Mouse (Mus musculus) lung, embryonic 16.5 days (tissue): ENCODE data around the gene Plk4. TPM values are rescaled to one million over a fixed set of nuclear protein-coding genes. Genes with fewer than 3 reads are reported as not detected.
A peak's percentile ranks its signal among the peaks of the same experiment; 100 is the strongest.

Source experiments
- ATAC-seq: fragments of 200-750 bp; cut with Nextera tagmentation; 2 replicates; pipeline ENCODE4 v1.8.0; 2017; ENCODE audit warnings: low read depth, mild to moderate bottlenecking, moderate library complexity
- H3K27ac ChIP-seq: fragments of 300-500 bp; sonication (generic); 2 replicates; pipeline ENCODE4 v1.5.1; 2014; ENCODE audit warnings: mild to moderate bottlenecking, control low read depth, low read length
- H3K27me3 ChIP-seq: fragments of 300-500 bp; sonication (generic); 2 replicates; pipeline ENCODE4 v1.6.1; 2014; ENCODE audit warnings: low read depth, low read length, mixed read lengths; ENCODE audit not compliant: control insufficient read depth, insufficient read depth
- H3K36me3 ChIP-seq: fragments of 300-500 bp; sonication (generic); 2 replicates; pipeline ENCODE4 v1.6.1; 2014; ENCODE audit warnings: low read length; ENCODE audit not compliant: control insufficient read depth, insufficient read depth
- H3K4me1 ChIP-seq: fragments of 300-500 bp; sonication (generic); replicated peaks from 2 replicates; pipeline ENCODE4 v1.6.1; 2014; ENCODE audit warnings: low read length, mixed read lengths; ENCODE audit not compliant: control insufficient read depth, insufficient read depth
- H3K4me2 ChIP-seq: fragments of 300-500 bp; sonication (generic); 2 replicates; pipeline ENCODE4 v1.6.1; 2014; ENCODE audit warnings: low read depth, low read length, control low read depth
- H3K4me3 ChIP-seq: fragments of 300-500 bp; sonication (generic); 2 replicates; pipeline ENCODE4 v1.5.1; 2014; ENCODE audit warnings: mild to moderate bottlenecking, low read length, control low read depth
- H3K9ac ChIP-seq: fragments of 300-500 bp; sonication (generic); 2 replicates; pipeline ENCODE4 v1.6.1; 2014; ENCODE audit warnings: low read length, control low read depth
- H3K9me3 ChIP-seq: fragments of 300-500 bp; sonication (generic); 2 replicates; pipeline ENCODE4 v1.6.1; 2016; ENCODE audit warnings: low read length; ENCODE audit not compliant: control insufficient read depth
- WGBS: fragments of 180-500 bp; shearing (Covaris S2); extraction: QIAGEN DNeasy Blood & Tissue Kit; methylation state at CpG from one replicate; pipeline ENCODE4 v1.1.7; 2014; 5-methylcytosine and 5-hydroxymethylcytosine counted together
- polyA plus RNA-seq: library from polyadenylated mRNA; unstranded; fragments of >200 nt; fragmentation: Nextera tagmentation; extraction: Ambion mirVana; gene quantifications from 2 replicates; pipeline ENCODE4 v1.2.1, GENCODE M21; 2015

The Plk4 gene
- polyA plus RNA-seq, result 57.6 and 64.0 TPM in 2 replicates

- peak; percentile 99 for ATAC-seq
- H3K4me2 ChIP-seq, result peak within 1 kb of the TSS; percentile 91
- no peaks in the 10 kb centered on the region for H3K27me3 ChIP-seq
- H3K4me1 ChIP-seq, result peaks cover 9% of the 10 kb centered on the region
- no peaks in the 10 kb centered on the region; the same call in 1 of the 2 replicates for H3K9me3 ChIP-seq
- 2% methylated on average over 66 of the region's 66 CpGs for WGBS
- H3K27ac ChIP-seq, result peak within 1 kb of the TSS; percentile 68
- peak within 1 kb of the TSS; percentile 90 for H3K9ac ChIP-seq
- peak within 1 kb of the TSS; percentile 69 for H3K4me3 ChIP-seq
- no peaks in the 10 kb centered on the region; the same call in 1 of the 2 replicates for H3K36me3 ChIP-seq
Observed at GRCm38 (mm10) chr3:40799530-40800372, at the start of gene Plk4. Plk4 (plus strand) TSS chr3:40800019.

GRCm38 (mm10) chr3:40760746-40761145 is 39.1 kb upstream of the Plk4 start:
- H3K36me3 ChIP-seq, result no peaks in the 10 kb centered on the region
- no peaks in the 10 kb centered on the region for H3K9me3 ChIP-seq
- no peak overlapping the region for H3K4me2 ChIP-seq
- ATAC-seq, result no peak
- H3K9ac ChIP-seq, result no peak overlapping the region
- WGBS, result 85% methylated on average over 3 of the region's 3 CpGs
- H3K27me3 ChIP-seq, result no peaks in the 10 kb centered on the region
- H3K27ac ChIP-seq, result no peak overlapping the region
- no peak overlapping the region for H3K4me3 ChIP-seq
- H3K4me1 ChIP-seq, result no peaks in the 10 kb centered on the region

GRCm38 (mm10) chr3:40761312-40761711 is 38.5 kb upstream of the Plk4 start:
- WGBS, result 83% methylated on average over 2 of the region's 2 CpGs
- Histone ChIP-seq H3K27me3 (no peaks in the 10 kb centered on the region), H3K4me3 (no peak overlapping the region)

GRCm38 (mm10) chr3:40793783-40794182 is 6.0 kb upstream of the Plk4 start:
- no peak for ATAC-seq
- H3K27me3 ChIP-seq, result no peaks in the 10 kb centered on the region
- H3K36me3 ChIP-seq, result no peaks in the 10 kb centered on the region
- no peak overlapping the region for H3K4me2 ChIP-seq
- 50% methylated on average over 2 of the region's 2 CpGs for WGBS
- no peak overlapping the region for H3K27ac ChIP-seq
- no peaks in the 10 kb centered on the region for H3K4me1 ChIP-seq
- H3K4me3 ChIP-seq, result no peak overlapping the region
- H3K9ac ChIP-seq, result no peak overlapping the region
- H3K9me3 ChIP-seq, result no peaks in the 10 kb centered on the region; the same call in 1 of the 2 replicates

More at GRCm38 (mm10) chr3:40761312-40761711, 38.5 kb upstream of the Plk4 start:
- no peaks in the 10 kb centered on the region for H3K36me3 ChIP-seq
- H3K9ac ChIP-seq, result no peak overlapping the region
- no peaks in the 10 kb centered on the region for H3K9me3 ChIP-seq
- no peak overlapping the region for H3K27ac ChIP-seq
- H3K4me1 ChIP-seq, result no peaks in the 10 kb centered on the region
- ATAC-seq, result no peak
- H3K4me2 ChIP-seq, result no peak overlapping the region

- WGBS, result 55% methylated on average over 1 of the region's 1 CpGs
- Histone ChIP-seq H3K9me3 (no peaks in the 10 kb centered on the region; the same call in 1 of the 2 replicates), H3K4me3 (no peak overlapping the region), H3K36me3 (no peaks in the 10 kb centered on the region; the same call in 1 of the 2 replicates), H3K4me1 (peaks cover 9% of the 10 kb centered on the region), H3K9ac (no peak overlapping the region), H3K4me2 (no peak overlapping the region), H3K27ac (no peak overlapping the region), H3K27me3 (no peaks in the 10 kb centered on the region)
- no peak for ATAC-seq
Observed at GRCm38 (mm10) chr3:40798054-40798453, 1.8 kb upstream of the Plk4 start.

- H3K9ac ChIP-seq, result no peak overlapping the region
- no peak for ATAC-seq
- H3K4me2 ChIP-seq, result no peak overlapping the region
- peaks cover 9% of the 10 kb centered on the region for H3K4me1 ChIP-seq
- H3K36me3 ChIP-seq, result no peaks in the 10 kb centered on the region; the same call in 1 of the 2 replicates
- 39% methylated on average over 7 of the region's 7 CpGs for WGBS
- no peaks in the 10 kb centered on the region; the same call in 1 of the 2 replicates for H3K9me3 ChIP-seq
- H3K4me3 ChIP-seq, result no peak overlapping the region
- no peak overlapping the region for H3K27ac ChIP-seq
- no peaks in the 10 kb centered on the region for H3K27me3 ChIP-seq
Observed at GRCm38 (mm10) chr3:40798500-40798899, 1.3 kb upstream of the Plk4 start.

GRCm38 (mm10) chr3:40800373-40800823 is 579 bp downstream of the Plk4 start:
- peak; percentile 82 for ATAC-seq
- WGBS, result under 1% methylated on average over 33 of the region's 37 CpGs
- no peaks in the 10 kb centered on the region; the same call in 1 of the 2 replicates for H3K9me3 ChIP-seq
- no peaks in the 10 kb centered on the region for H3K27me3 ChIP-seq
- H3K4me3 ChIP-seq, result peak overlapping the region; percentile 69
- H3K4me1 ChIP-seq, result peaks cover 9% of the 10 kb centered on the region
- peaks cover 6% of the 10 kb centered on the region for H3K36me3 ChIP-seq
- peak overlapping the region; percentile 91 for H3K4me2 ChIP-seq
- peak overlapping the region; percentile 68 for H3K27ac ChIP-seq
- H3K9ac ChIP-seq, result peak overlapping the region; percentile 90

GRCm38 (mm10) chr3:40806871-40807270 is 7.1 kb downstream of the Plk4 start:
- no peaks in the 10 kb centered on the region for H3K27me3 ChIP-seq
- ATAC-seq, result no peak
- H3K4me3 ChIP-seq, result no peak overlapping the region
- no peak overlapping the region for H3K27ac ChIP-seq
- no peaks in the 10 kb centered on the region for H3K9me3 ChIP-seq
- H3K36me3 ChIP-seq, result peaks cover 30% of the 10 kb centered on the region
- 70% methylated on average over 2 of the region's 2 CpGs for WGBS
- no peak overlapping the region for H3K4me2 ChIP-seq
- no peak overlapping the region for H3K9ac ChIP-seq
- H3K4me1 ChIP-seq, result no peaks in the 10 kb centered on the region

- H3K9ac ChIP-seq, result no peak overlapping the region
- peaks cover 41% of the 10 kb centered on the region for H3K36me3 ChIP-seq
- no peak overlapping the region for H3K4me3 ChIP-seq
- no peak overlapping the region for H3K27ac ChIP-seq
- 91% methylated on average over 10 of the region's 10 CpGs for WGBS
- ATAC-seq, result no peak
- H3K27me3 ChIP-seq, result no peaks in the 10 kb centered on the region
- H3K4me2 ChIP-seq, result no peak overlapping the region
- H3K4me1 ChIP-seq, result no peaks in the 10 kb centered on the region
- no peaks in the 10 kb centered on the region for H3K9me3 ChIP-seq
Observed at GRCm38 (mm10) chr3:40808686-40809085, 8.9 kb downstream of the Plk4 start.
